Mouse (Mus musculus) brain, embryonic 14.5 days (tissue): ENCODE measurements around the gene Timm22.

Experiments used
- CTCF ChIP-seq: fragments of 200-500 bp; IDR thresholded peaks from 2 replicates; pipeline ENCODE4 v1.5.1; 2012; ENCODE audit warnings: inconsistent platforms, mild to moderate bottlenecking, moderate library complexity, borderline replicate concordance; ENCODE audit not compliant: insufficient read depth, insufficient read length; ENCODE audit errors: extremely low read depth
- POLR2A ChIP-seq: fragments of 200-500 bp; IDR thresholded peaks from 2 replicates; pipeline ENCODE4 v1.6.1; 2012; ENCODE audit warnings: mild to moderate bottlenecking, inconsistent platforms, borderline replicate concordance; ENCODE audit not compliant: poor library complexity, insufficient read depth, insufficient read length, severe bottlenecking; ENCODE audit errors: extremely low read depth

DNA sequence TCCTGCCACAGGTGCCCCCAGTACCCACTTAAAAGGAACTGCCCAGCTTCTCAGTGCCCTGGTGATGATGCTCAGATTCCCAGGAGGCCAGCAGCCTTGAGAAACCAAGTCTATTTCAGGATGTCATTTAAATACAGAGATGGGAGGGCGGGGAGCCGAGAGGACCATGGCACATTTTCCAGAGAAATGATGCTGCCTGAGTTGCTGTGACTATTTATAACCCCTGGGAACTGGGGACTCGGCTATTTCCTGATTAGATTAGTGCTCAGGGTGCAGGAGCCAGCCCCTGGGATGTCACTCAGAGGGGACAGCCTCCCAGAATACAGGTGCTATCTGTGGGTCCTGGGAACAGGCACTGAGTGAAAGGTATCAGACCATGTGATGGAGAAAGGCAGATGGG is 21.0 kb downstream of the Timm22 start:
- TF ChIP-seq CTCF, result no peak
- TF ChIP-seq POLR2A, result no peak
